Mouse (Mus musculus) skeletal muscle tissue, adult 2 months (tissue): ENCODE data around the gene Pphln1.

ENCODE experiments used
- DNase-seq: peaks from one replicate; pipeline ENCODE4 v3.0.0-alpha.2; 2012; ENCODE audit warnings: low read depth, low spot score

Pphln1 gene

GRCm38 (mm10) chr15:93503201-93503745 is 105.1 kb downstream of the Pphln1 start:
- no peak for DNase-seq

DNA sequence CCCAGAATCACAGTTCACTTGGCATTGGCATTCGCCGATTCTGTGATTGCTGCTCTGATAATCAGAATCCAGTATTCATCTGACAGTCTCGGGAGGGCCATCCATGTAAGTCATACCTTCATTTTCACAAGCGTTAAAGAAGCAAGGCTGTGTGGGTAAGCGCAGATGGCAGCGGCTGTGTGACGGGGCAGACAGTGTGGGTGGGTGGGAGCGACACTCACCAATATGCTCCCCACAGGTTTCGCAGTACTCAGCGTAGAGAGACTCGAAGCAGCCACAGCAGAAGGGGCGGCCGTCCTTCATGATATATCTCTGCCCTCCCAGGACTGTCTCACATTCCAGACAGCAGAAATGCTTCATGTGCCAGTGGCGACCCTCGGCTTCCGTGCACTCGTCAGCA is 106.7 kb downstream of the Pphln1 start:
- no peak for DNase-seq

DNA sequence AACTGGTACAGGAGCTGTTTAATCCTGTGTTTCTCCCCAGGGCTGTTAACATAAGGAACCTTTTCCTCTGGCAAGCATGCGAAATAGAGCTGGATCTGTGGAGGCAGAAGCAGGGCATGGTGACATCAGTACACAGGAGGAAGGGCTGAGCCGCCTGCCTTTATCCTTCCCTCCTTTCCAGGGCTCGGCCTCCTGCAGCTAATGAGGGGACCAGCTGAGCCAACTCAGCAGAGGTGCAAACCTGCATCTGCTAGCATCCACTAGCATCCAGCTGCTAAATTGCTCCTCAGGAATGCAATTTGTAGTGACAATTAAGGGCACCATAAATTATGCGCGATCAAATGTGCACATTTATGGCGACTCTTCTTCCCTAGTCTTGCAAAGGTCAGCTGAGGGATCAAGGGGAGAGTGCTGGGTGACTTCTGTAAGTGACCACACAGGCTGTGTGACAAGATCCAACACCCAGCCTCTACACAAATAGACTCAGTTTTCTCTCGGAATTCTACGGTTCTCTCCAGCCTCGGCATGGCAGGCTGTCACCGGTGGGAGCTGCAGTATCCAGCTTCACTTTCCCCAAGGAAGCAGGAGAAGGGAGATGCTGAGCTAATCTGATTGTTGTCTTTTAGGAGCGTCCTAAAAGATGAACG is 112.7 kb downstream of the Pphln1 start:
- DNase-seq: no peak

- no peak for DNase-seq
Measured at GRCm38 (mm10) chr15:93512437-93512836, 114.3 kb downstream of the Pphln1 start.

DNA sequence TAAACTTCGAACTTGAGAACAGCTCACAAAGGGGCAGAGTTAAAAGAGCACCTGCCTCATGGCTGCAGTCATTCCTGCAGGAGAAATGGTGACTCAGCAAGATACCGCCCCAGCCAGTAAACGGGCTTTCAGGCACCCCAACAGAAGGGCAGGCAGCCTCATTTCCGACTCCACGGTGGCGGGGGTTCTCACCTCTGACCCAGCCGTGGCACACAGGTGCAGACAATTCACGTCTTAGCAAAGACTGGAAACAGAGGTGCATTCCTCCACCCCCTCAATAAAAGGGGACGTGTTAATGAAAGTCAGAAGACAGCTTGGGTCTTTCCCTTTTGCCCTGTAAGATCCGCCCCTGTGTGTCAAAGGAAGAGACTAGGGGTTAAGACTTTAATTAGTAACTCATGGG is 115.8 kb downstream of the Pphln1 start:
- DNase-seq: no peak

DNA sequence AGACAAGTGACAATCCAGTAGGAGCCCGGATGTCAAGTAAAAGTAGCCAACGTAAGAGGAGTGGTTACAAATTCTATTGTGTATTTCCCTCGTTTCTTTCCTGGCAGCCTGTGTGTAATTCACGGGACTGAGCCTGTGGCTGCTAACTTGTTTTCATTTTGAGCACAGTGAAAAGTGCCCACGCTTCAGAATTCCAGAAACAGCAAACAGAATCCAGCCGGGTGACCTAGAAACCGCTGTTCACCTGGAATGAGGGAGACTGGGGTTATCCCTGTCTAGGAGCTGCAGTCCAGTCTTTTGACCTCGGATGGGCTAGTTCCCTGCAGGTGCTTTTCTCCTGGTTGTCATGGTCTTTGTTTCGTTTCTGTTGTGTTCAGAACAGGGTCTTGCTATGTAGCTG is 117.2 kb downstream of the Pphln1 start:
- no peak for DNase-seq

- DNase-seq: no peak
Measured at GRCm38 (mm10) chr15:93517022-93517565, 118.9 kb downstream of the Pphln1 start.

DNA sequence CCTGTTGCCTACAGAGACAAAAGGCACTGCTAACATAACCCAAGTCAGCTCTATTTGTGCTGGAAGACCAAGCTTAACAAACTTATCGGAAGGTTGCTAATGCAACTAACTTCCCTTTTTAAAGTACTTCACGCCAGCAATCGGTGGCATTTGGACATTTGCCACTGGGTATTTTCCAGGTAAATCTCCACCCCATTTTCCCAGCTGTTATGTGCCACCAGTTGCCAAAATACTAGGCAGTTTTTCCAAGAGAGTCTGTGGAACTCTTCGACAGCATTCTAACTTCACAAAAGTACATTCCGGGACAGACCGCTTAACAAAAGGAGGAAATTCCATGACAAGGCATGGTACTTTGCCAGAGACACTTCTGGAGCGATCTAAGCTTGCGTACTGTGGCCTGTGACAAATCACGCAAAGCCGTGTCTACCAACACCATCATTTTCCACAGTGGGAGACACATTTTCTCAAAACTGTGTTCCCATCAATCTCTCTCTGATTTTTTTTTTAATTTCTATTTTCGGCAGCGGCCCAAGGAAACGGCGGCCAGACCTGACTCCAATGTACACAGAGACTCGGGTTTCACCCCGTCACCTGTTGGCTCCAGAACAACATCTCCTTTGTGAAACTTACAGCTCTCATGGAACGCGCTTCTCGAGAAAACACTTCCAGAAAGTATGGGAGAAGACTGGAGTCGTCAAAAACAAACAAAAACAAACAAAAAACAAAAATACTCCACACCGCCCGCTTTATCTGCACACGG is 120.2 kb downstream of the Pphln1 start:
- peak; percentile 48 for DNase-seq

- peak; percentile 52 for DNase-seq
Measured at GRCm38 (mm10) chr15:93518941-93519835, 121.0 kb downstream of the Pphln1 start.

GRCm38 (mm10) chr15:93519836-93520826 is 122.0 kb downstream of the Pphln1 start:
- DNase-seq: no peak

- no peak for DNase-seq
Measured at GRCm38 (mm10) chr15:93521088-93521786, 123.1 kb downstream of the Pphln1 start.

DNA sequence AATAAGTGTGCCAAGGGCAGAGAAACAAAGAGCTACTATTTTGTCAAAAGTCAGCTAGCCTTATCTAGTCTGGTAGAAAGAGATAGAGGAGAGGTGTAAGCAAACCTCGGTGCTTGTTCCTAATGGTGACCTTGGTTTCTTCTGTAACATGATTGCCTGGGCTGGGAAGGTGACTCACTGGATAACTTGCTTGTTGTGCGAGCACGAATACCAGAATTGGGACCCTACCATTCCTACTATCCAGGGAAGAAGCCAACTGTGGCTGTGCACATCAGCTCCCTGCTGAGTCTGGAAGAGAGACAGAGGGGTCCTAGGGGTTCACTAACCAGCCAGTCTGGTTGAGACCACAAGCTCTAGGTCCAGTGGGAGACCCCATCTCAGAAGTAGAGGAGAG is 123.6 kb downstream of the Pphln1 start:
- DNase-seq: no peak

DNA sequence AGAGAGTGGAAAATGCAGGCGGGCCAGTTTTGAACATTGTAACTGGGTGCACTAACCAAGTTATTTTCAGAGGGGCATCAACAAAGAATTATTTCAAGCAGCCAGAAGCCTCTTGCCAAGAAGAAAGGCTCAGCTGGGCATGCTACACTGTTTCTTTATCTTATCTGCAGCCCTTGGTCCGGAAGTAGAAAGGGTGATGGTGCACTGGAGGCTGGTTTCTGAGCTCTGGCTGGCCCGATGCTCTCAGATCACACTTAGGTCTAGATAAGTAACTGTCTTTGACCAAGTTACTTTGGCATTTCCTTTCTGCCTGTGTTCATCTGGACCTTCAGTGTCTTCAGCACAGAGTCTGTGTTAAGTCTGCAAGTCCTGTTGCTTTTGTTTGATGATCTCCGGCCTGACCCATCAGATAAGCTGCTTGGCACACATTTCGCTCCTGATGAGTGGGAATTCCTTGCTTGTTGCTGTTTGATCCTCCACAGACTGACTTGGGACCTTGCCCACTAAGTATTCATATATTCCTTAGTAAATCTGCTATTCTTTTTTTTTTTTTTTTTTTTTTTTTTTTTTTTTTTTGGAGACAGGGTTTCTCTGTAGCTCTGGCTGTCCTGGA is 127.3 kb downstream of the Pphln1 start:
- no peak for DNase-seq

DNA sequence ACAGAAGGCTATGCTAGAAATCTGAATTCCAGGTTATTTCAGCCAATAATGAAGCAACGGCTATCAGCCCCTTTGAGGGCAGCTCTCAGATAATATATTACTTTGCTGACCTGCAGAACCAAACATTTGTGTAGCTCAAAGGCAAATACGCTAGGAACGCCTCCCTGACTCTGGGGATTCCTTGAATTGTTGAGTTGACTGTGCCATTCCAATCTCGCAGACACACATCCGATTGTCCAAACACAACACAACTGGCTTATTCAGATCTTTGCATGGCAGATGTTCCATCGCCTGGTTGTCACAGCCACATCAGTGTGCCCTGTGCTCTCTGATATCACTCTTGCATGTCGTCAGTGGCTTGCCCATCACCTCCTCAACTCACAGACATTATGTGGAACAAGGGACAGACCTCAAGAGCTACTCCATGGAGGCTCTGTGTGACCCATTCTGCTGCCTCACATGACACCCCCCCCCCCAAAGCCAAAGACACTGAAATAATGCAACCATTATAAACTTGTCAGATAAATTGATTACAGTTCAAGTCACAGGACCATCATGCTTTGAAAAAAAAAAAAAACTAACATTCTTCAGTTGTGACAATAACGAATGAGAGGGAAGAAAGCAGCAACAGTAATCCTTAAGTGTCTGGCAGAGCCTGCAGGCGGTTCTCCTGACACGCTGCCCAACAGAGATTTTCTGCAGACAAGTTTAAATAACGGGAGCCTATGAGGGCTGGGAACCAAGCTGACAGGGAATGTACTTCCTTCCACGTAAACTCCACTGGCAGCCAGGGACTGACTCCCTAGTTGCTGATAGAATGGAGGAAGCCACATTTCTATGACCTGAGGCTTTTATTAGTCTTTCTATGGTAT is 131.9 kb downstream of the Pphln1 start:
- no peak for DNase-seq

- DNase-seq: no peak
Measured at GRCm38 (mm10) chr15:93530703-93531032, 132.5 kb downstream of the Pphln1 start.

DNA sequence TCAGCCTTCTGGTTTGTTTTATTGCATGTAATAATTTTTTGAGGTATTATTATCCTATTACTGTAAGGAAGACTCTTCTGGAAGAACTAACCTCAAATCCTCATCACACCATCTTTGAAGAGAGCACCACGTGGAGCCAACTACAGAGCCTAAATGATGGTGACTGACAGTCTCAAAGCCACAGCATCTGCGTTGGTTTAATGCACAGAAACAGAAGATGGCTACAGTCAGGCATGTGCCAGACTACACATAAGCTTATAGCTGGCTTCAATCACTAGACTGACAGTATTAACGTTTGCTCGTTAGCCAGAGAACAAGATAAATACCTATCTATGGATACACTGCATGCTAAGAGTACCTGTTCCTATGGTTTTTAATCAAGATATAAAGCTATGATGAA is 138.0 kb downstream of the Pphln1 start:
- no peak for DNase-seq

GRCm38 (mm10) chr15:93537745-93538144 is 139.6 kb downstream of the Pphln1 start:
- no peak for DNase-seq

- no peak for DNase-seq
Measured at GRCm38 (mm10) chr15:93538551-93539205, 140.5 kb downstream of the Pphln1 start.
